Mouse (Mus musculus): ENCODE data around the gene Olfr419.

Gene Olfr419

GRCm38 (mm10) chr1:174251961-174252360 lies at the start of gene Olfr419:
Gene Olfr419 (minus strand): TSS chr1:174252061.
- no peak for DNase-seq (ENCODE audit: low spot score in 2 of 2)

DNA sequence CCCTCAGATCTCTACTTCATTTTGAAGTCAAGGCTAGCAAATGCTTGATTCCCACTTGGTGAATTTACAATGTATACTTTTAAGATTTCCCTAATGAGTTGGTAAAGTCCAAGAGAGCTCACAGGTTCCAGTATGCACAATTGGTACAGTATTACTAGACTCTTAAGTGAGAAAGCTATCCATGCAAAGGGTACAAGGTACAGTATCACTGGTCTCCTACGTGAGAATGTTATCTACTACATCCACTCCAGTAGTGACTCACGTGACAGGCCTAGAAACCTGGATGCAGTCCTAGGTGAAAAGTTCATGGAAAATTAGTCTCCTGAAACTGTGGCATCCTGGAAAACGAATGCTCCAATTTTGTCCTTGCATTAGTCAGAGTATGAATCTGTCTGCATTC lies 18.8 kb upstream of the Olfr419 start:
- no peak for DNase-seq (ENCODE audit: low spot score in 2 of 2)

DNA sequence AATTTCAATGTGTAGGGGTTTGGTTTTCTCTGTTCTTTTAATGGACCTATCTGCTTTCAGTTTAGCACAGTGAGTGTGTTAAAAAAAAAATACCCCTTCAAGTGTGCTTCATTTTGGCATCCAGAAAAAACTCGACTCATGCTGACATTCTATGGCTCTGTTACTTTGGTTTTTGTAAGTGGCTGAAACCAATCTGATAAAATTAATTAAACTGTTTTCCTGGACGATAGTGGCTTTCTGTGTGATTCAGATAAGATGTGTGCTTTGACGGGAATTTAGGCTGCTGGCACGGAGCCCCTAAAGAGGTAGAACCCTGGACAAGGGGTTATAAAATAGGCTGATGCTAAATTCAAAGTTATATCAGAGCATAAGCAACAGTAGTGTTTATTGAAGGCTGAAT lies 17.3 kb upstream of the Olfr419 start:
- DNase-seq (ENCODE audit: low spot score in 2 of 2), result no peak

DNA sequence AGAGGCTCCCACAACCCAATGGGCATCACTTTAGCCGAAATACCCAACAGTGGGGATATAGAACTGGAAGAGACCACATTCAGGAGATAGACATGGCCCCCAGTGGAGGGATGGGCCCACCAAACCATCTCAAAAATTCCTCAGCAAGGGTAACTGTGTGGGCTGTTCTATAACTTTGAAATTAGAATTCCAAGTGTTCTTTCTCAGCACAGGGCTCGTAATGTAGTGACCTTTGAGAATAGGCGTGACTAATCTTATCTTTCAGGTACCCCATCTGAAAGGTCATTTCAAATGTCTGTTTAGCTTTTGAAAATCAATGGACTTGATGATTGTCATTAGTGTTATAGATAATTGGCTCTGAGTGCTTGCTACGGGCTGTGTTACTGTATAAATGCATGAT lies 16.0 kb upstream of the Olfr419 start:
- DNase-seq (ENCODE audit: low spot score in 2 of 2), result no peak

DNA sequence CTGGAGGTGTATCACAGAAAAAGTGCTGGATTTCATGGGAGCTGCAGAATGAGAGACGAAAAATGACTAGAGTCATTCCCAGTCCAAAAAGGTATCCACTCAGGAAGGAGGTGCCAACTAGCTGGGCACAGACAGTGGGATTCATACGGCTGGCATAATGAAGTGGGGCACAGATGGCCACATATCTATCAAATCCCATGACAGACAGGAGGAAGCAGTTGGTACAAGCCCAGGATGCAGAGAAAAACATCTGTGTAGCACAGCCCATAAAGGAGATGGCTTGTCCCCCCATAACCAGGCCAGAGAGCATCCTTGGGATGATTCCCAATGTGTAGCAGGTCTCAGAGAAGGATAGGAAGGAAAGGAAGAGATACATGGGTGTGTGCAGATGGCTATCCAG lies 1.5 kb downstream of the Olfr419 start:
- DNase-seq (ENCODE audit: low spot score in 2 of 2), result no peak

- DNase-seq (ENCODE audit: low spot score in 2 of 2), result no peak
These were observed 4.7 kb downstream of the Olfr419 start for GRCm38 (mm10) chr1:174247170-174247569.

GRCm38 (mm10) chr1:174246080-174246479 lies 5.8 kb downstream of the Olfr419 start:
- DNase-seq (ENCODE audit: low spot score in 2 of 2), result no peak

- no peak for DNase-seq (ENCODE audit: low spot score in 2 of 2)
These were observed 7.2 kb downstream of the Olfr419 start for GRCm38 (mm10) chr1:174244621-174245020.

DNA sequence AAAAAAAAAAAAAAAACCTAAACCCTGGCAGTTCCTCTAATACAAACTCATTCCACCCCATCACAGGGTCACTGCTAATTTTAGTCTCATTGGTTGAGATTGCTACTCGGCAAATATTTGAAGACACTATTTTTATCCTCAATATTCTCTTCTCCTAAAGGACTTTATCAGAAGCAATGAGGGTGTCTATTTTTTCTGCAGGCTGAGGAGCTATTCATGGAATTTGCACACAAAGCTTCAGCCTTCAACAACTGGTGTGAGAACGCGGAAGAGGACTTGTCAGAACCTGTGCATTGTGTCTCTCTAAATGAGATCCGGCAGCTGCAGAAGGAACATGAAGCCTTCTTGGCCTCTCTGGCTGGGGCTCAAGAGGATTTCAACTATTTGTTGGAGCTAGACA lies 11.9 kb downstream of the Olfr419 start:
- DNase-seq (ENCODE audit: low spot score in 2 of 2), result no peak

DNA sequence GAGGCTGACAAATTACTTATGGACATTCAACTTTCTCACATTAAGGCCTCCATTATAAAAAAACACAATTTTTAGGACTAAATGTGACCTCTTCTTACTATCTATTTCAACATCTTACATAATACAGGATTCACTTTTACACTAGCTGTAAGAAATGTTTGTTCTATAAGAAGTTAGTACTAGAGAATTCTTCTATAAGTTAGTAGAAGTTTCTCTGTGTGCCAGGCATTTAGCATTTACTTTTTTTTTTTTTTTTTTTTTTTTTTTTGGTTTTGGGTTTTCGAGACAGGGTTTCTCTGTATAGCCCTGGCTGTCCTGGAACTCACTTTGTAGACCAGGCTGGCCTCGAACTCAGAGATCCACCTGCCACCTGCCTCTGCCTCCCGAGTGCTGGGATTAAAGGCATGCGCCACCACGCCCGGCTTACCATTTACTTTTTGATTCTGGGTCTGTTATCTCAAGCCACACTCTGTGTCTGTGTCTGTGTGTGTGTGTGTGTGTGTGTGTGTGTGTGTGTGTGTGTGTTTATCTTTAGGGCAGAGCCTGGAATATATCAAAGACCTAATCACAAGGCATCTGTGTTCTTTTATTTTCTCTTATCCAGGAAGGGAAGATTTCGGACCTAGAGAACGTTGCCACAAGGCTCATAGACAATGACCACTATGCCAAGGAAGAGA lies 35.2 kb downstream of the Olfr419 start:
- no peak for DNase-seq (ENCODE audit: low spot score in 2 of 2)

- DNase-seq (ENCODE audit: low spot score in 2 of 2), result no peak
These were observed 36.4 kb downstream of the Olfr419 start for GRCm38 (mm10) chr1:174215270-174216038.

GRCm38 (mm10) chr1:174212286-174212685 lies 39.6 kb downstream of the Olfr419 start:
- DNase-seq (ENCODE audit: low spot score in 2 of 2), result no peak

- no peak for DNase-seq (ENCODE audit: low spot score in 2 of 2)
These were observed 47.2 kb downstream of the Olfr419 start for GRCm38 (mm10) chr1:174204699-174205098.
